Mouse (Mus musculus): Measurements from ENCODE around the gene Gm10097.

- no peak for TF ChIP-seq GATA1 (IDR thresholded peaks at IDR 0.05; ENCODE audit: borderline replicate concordance, low read length)
- no peak for TF ChIP-seq FLI1 (IDR thresholded peaks at IDR 0.05; ENCODE audit: low read length)
These were observed 39.8 kb upstream of the Gm10097 start for GRCm38 (mm10) chr10:5029161-5029560.
